In the genomic region with DNA sequence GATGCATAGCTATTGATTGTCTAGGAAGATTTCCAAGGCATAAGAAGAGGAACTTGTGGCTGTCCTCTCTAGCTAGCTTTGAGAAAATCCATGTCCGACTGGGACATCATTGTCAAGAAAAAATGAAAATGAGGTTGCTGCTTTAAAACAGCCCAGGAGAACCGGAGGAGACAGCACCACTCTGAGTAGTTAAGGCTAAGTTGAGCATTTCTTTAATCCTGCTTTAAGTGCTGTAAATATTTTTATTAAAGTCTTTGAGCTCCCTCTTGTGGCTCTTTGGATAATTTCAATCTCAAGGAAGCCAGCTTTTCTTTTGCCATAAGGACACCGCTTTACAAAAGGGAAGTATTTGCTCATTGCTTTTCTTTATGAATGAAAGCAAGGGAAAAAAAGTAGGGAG, we compare ENCODE assay signal across 8 mouse cellular contexts.
DNase-seq lines count a peak whose midpoint lies in the region; ATAC-seq lines count a peak whose summit lies in the region.

No protein-coding gene starts in this region.

- peak; percentile 9 for DNase-seq in adrenal gland, postnatal 14 days
- DNase-seq in adrenal gland, postnatal 25 days = no peak
- DNase-seq in left cerebral cortex, adult 18-20 months (ENCODE audit: low spot score in 2 of 2) = peak; percentile 10 to 14
- DNase-seq in left cerebral cortex, postnatal 36 days (ENCODE audit: low spot score in 2 of 2) = no peak
- peak; percentile 8 for DNase-seq in cerebellum, adult 9-11 months
- DNase-seq in left cerebral cortex, adult 9 months (ENCODE audit: low spot score in 2 of 2) = peak; percentile 19 to 46
- DNase-seq in spleen, postnatal 4 days (ENCODE audit: low spot score in 2 of 2) = no peak

- no peak for ATAC-seq in erythroblast, adult 5-6 weeks (replicated peaks; ENCODE audit: low FRiP score, poor library complexity, severe bottlenecking)

- intact Hi-C loops in left cerebral cortex, postnatal 36 days (cut with DNase I) = loop anchor here (2.0 kb wide), 1 partner anchor 244 kb away; no protein-coding TSS in a partner anchor

Comparison
In these comparisons a context has a peak if more than half of its experiments do, and no peak if none do; other contexts are left out.
1. DNase-seq: peak in adrenal gland, postnatal 14 days (single experiment), left cerebral cortex, adult 18-20 months (2 of 2), cerebellum, adult 9-11 months (single experiment) and left cerebral cortex, adult 9 months (2 of 2); none in adrenal gland, postnatal 25 days (single experiment), left cerebral cortex, postnatal 36 days (0 of 2) and spleen, postnatal 4 days (0 of 2).